In genomic region chr8:46546431-46547176, GRCm38 (mm10) we compare ENCODE assay signal across 8 mouse cellular contexts. TPM values are rescaled to one million over a fixed set of nuclear protein-coding genes. Genes with fewer than 3 reads are reported as not detected.
DNase-seq lines count a peak whose midpoint lies in the region; ATAC-seq and TF ChIP-seq lines count a peak whose summit lies in the region.

No protein-coding gene starts in this region.

- no peaks in the 10 kb centered on the region; the same call in 1 of the 2 replicates for H3K4me1 ChIP-seq in lung, adult 2 months (ENCODE audit: control insufficient read depth, insufficient read depth, low read length)

- 45% methylated on average over 11 of the region's 11 CpGs for WGBS in lung, adult 2 months

- peak; percentile 20 to 38 for DNase-seq in lung, adult 18-20 months
- no peak for DNase-seq in lung, adult 2 months
- DNase-seq in c-Kit-positive CD71-negative TER-119-negative erythroid progenitor cells, embryonic 14.5 days (ENCODE audit: low read depth): peak; percentile 44
- DNase-seq in kidney, adult 9 months: peak; percentile 90
- DNase-seq in thymus, postnatal 36 days: no peak
- no peak for DNase-seq in right cerebral cortex, postnatal 10 days (ENCODE audit: low spot score in 2 of 2)
- DNase-seq in right cerebral cortex, postnatal 14 days: no peak

- no peak overlapping the region for H3K4me3 ChIP-seq in lung, adult 2 months (replicated peaks; ENCODE audit: extremely low read depth, low read depth, low read length)

- no peak for TF ChIP-seq CTCF in lung, adult 2 months (IDR thresholded peaks at IDR 0.05; ENCODE audit: insufficient read depth, low read length)

- TF ChIP-seq POLR2A in lung, adult 2 months (IDR thresholded peaks at IDR 0.05; ENCODE audit: borderline replicate concordance, extremely low read depth, low read depth, low read length): no peak

- ATAC-seq in megakaryocyte progenitor cell, adult 5-6 weeks (replicated peaks; ENCODE audit: poor library complexity): peak; percentile 69

RNA-seq across cellular contexts. Expression of gene Cenpu, which starts 5.2 kb away (rescaled TPM):
- polyA plus RNA-seq in lung, adult 2 months (2012; rRNA removed): 0.84 and 1.3 TPM in 2 replicates
- 34.9 and 42.0 TPM in 2 replicates for total RNA-seq in megakaryocyte progenitor cell, adult 5-6 weeks (2015)
- total RNA-seq in megakaryocyte progenitor cell, adult 5-6 weeks (2017): 71.4 and 104 TPM in 2 replicates

Comparison
In these comparisons a context has a peak if more than half of its experiments do, and no peak if none do; other contexts are left out.
1. DNase-seq: peak in lung, adult 18-20 months (2 of 2), c-Kit-positive CD71-negative TER-119-negative erythroid progenitor cells, embryonic 14.5 days (single experiment) and kidney, adult 9 months (single experiment); none in lung, adult 2 months (single experiment), thymus, postnatal 36 days (0 of 2), right cerebral cortex, postnatal 10 days (0 of 2) and right cerebral cortex, postnatal 14 days (single experiment).